Mouse (Mus musculus) intestine, embryonic 16.5 days (tissue): ENCODE results near the gene Ern1. TPM values are rescaled to one million over a fixed set of nuclear protein-coding genes. Genes with fewer than 3 reads are reported as not detected.

Source experiments
- ATAC-seq: fragments of 200-750 bp; cut with Nextera tagmentation; 2 replicates; pipeline ENCODE4 v1.8.0; 2017; ENCODE audit warnings: moderate TSS enrichment, moderate library complexity
- H3K27ac ChIP-seq: fragments of 300-500 bp; sonication (generic); 2 replicates; pipeline ENCODE4 v1.5.1; 2014; ENCODE audit warnings: mild to moderate bottlenecking, low read length
- H3K27me3 ChIP-seq: fragments of 300-500 bp; sonication (generic); replicated peaks from 2 replicates; pipeline ENCODE4 v1.6.1; 2014; ENCODE audit warnings: low read length, control low read depth, mixed read lengths; ENCODE audit not compliant: control insufficient read depth, insufficient read depth
- H3K36me3 ChIP-seq: fragments of 300-500 bp; sonication (generic); 2 replicates; pipeline ENCODE4 v1.6.1; 2014; ENCODE audit warnings: low read length, control low read depth; ENCODE audit not compliant: control insufficient read depth, insufficient read depth
- H3K4me1 ChIP-seq: fragments of 300-500 bp; sonication (generic); 2 replicates; pipeline ENCODE4 v1.6.1; 2014; ENCODE audit warnings: low read length, control low read depth, mixed read lengths; ENCODE audit not compliant: control insufficient read depth, insufficient read depth
- H3K4me2 ChIP-seq: fragments of 300-500 bp; sonication (generic); 2 replicates; pipeline ENCODE4 v1.6.1; 2014; ENCODE audit warnings: low read depth, low read length, control low read depth
- H3K4me3 ChIP-seq: fragments of 300-500 bp; sonication (generic); 2 replicates; pipeline ENCODE4 v1.5.1; 2014; ENCODE audit warnings: mild to moderate bottlenecking, low read length
- H3K9ac ChIP-seq: fragments of 300-500 bp; sonication (generic); 2 replicates; pipeline ENCODE4 v1.6.1; 2014; ENCODE audit warnings: low read depth, low read length
- H3K9me3 ChIP-seq: fragments of 300-500 bp; sonication (generic); 2 replicates; pipeline ENCODE4 v1.6.1; 2016; ENCODE audit warnings: low read length, control low read depth; ENCODE audit not compliant: control insufficient read depth
- WGBS: fragments of 180-500 bp; shearing (Covaris S2); extraction: QIAGEN DNeasy Blood & Tissue Kit; methylation state at CpG from one replicate; pipeline ENCODE4 v1.1.7; 2014; 5-methylcytosine and 5-hydroxymethylcytosine counted together
- polyA plus RNA-seq: library from polyadenylated mRNA; unstranded; fragments of >200 nt; fragmentation: Nextera tagmentation; extraction: Ambion mirVana; gene quantifications from 2 replicates; pipeline ENCODE4 v1.2.1, GENCODE M21; 2015

Gene Ern1
- polyA plus RNA-seq, 1 experiment from 2014 or later, result 4.1 TPM

DNA sequence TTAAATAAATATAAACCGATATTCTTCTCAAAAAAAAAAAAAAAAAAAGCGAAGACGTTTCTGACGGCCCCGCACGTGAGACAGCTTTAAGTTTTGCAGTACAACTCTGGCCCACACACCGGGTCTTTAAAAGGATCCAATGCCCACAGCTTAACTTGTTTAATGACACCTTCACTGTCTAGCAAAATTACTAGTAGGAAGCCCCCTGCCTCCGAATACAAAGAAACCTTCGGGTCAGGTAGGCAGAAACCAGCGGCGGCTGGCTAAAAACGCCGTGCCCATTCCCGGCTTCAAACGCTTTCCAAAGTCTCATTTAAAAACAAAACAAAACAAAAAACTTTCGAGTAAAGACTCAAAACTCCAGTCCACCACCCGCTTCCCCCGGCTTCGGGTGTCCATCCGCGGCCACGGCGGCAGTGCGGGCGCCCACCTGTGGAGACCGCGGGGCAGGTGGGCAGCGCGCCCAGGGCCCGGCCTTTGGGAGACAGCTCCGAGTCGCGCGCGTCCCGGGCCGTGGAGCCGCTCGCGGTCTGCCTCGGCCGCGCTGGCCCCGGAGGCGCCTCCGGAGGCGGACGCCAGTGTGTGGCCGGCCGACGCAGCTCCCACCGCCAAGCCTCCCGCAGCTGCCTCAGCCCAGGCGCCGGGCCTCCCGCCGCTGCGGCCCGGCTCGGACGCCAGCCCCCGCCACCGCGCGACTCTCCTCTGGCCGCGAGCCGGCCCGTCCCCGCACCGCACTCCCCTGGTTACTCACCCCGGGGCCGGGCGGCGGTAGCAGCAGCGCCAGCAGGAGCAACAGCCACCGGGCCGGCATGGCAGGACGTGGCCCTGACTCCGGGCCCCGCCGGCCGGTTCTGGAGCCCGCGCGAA, 553 bp downstream of the Ern1 start:
- ATAC-seq, result peak; percentile 85
- no peaks in the 10 kb centered on the region for H3K36me3 ChIP-seq

DNA sequence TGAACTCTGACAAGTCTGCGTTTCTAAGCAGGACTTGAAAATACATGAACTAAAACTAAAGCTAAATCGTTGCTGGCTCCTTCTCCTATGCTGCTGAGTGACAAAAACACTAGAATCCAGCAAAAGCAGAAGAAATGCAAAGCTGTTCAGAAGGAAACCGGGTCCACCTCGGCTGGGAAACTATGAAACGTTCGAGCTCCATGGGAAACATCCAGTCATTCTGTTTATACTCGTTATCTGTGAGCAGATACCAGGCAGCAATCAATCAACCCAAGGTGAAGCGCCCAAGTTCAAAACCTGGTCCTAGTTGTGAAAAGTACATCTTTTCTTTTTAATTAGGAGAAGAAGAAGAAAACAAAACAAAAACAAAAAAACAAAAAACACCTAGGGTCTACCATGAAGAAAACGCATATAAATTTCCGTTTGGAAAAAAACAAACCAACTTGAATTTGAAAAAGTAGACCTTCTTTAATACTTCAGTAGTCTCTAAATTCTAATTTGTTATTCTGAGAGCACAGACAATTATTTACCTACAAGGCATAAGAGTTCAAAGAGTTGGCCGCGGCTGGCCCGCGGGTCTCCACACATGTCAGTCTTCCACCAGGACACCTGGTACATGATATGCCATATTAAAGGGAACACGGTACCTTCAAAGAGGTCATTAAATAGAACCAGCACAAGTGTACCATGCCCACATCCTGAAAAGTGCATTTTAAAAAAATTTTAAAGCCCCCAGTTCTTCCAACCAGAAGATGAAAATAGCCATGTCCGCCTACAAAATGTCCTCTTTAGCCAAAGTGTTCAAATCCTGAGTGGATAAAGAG, 1.4 kb downstream of the Ern1 start:
- H3K9me3 ChIP-seq, result no peaks in the 10 kb centered on the region
- peaks cover 19% of the 10 kb centered on the region for H3K4me1 ChIP-seq
- no peaks in the 10 kb centered on the region for H3K36me3 ChIP-seq
- H3K27me3 ChIP-seq, result no peaks in the 10 kb centered on the region
- no peak for ATAC-seq
- H3K9ac ChIP-seq, result peak overlapping the region; percentile 93
- H3K4me3 ChIP-seq, result peak overlapping the region; percentile 97
- peak overlapping the region; percentile 83 for H3K4me2 ChIP-seq
- no peak overlapping the region for H3K27ac ChIP-seq
- 30% methylated on average over 16 of the region's 16 CpGs for WGBS

More for the DNA sequence above, 553 bp downstream of the Ern1 start:
- Histone ChIP-seq H3K9ac (peak overlapping the region; percentile 93), H3K4me3 (peak overlapping the region; percentile 97), H3K4me1 (peaks cover 16% of the 10 kb centered on the region), H3K27me3 (no peaks in the 10 kb centered on the region), H3K9me3 (no peaks in the 10 kb centered on the region), H3K27ac (peak overlapping the region; percentile 92), H3K4me2 (peak overlapping the region; percentile 83)
- WGBS, result under 1% methylated on average over 86 of the region's 86 CpGs

DNA sequence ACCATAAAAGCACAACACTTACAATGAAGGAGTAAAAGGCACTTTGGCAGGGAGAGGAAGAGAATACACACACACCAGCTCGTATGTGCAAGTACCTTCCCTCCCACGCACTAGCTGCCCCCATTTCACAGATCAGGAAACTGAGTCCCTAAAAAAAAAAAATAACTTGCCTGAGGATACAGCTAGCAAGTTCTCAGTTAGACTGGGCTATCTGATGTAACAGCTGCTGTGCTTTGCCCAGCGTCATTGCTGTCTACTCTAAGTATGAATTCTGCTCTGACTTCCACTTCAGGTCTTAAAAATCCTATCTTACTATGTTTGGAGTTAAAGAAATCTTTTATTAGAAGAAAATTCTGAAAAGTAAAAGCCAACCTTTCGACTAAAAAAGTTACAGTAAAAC, 2.0 kb downstream of the Ern1 start:
- H3K4me1 ChIP-seq, result peaks cover 19% of the 10 kb centered on the region
- no peak overlapping the region for H3K9ac ChIP-seq
- ATAC-seq, result no peak
- no peaks in the 10 kb centered on the region for H3K9me3 ChIP-seq
- no peak overlapping the region; the same call in 1 of the 2 replicates for H3K4me2 ChIP-seq
- 74% methylated on average over 4 of the region's 4 CpGs for WGBS
- H3K4me3 ChIP-seq, result no peak overlapping the region
- H3K27me3 ChIP-seq, result no peaks in the 10 kb centered on the region
- H3K27ac ChIP-seq, result no peak overlapping the region
- H3K36me3 ChIP-seq, result no peaks in the 10 kb centered on the region

DNA sequence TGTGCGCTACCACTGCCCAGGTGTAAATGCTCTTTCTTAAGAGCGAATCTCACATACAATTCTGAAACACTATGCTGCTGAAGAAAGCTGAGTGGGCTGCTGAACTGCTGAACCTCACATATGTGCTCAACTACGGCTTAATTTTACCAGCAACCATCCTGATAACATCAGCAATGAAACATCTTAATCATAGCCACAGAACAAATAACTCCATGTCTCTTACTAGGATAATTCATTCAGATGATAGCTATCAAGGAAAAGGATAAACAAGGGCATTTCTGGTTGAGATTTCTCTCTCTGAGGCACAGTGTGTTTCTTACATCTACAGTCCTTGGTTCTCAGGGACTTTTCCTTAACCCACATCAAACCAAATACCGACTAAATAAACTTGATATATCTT, 2.8 kb downstream of the Ern1 start:
- H3K4me3 ChIP-seq, result no peak overlapping the region
- peaks cover 19% of the 10 kb centered on the region for H3K4me1 ChIP-seq
- no peak overlapping the region for H3K4me2 ChIP-seq
- H3K9ac ChIP-seq, result no peak overlapping the region
- no peak for ATAC-seq
- WGBS, result 83% methylated on average over 4 of the region's 4 CpGs
- H3K36me3 ChIP-seq, result no peaks in the 10 kb centered on the region
- no peaks in the 10 kb centered on the region for H3K27me3 ChIP-seq
- no peak overlapping the region for H3K27ac ChIP-seq
- H3K9me3 ChIP-seq, result no peaks in the 10 kb centered on the region

DNA sequence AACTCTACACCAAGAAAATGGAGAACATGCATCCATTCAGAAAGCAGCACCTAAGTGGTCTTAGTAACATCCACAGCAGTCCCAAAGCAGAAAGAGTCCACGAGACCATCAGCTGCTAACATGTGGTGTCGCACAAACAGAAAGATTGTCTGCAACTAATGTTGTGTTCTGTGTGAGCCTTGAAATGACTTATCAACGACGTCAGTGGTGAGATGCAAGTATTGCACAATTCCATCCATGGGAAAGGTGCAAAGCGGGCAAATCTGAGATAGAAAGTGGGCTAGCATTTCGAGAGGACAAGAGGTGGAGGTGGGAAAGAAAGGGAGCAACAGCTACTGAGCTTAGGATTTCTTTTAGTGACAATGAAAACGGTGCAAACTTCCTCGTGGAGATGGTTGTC, 4.8 kb downstream of the Ern1 start:
- H3K36me3 ChIP-seq, result no peaks in the 10 kb centered on the region
- H3K4me3 ChIP-seq, result no peak overlapping the region
- no peak overlapping the region for H3K27ac ChIP-seq
- H3K27me3 ChIP-seq, result no peaks in the 10 kb centered on the region
- ATAC-seq, result no peak
- H3K4me1 ChIP-seq, result peaks cover 11% of the 10 kb centered on the region
- H3K4me2 ChIP-seq, result no peak overlapping the region
- WGBS, result 81% methylated on average over 8 of the region's 8 CpGs
- no peak overlapping the region for H3K9ac ChIP-seq
- no peaks in the 10 kb centered on the region for H3K9me3 ChIP-seq

DNA sequence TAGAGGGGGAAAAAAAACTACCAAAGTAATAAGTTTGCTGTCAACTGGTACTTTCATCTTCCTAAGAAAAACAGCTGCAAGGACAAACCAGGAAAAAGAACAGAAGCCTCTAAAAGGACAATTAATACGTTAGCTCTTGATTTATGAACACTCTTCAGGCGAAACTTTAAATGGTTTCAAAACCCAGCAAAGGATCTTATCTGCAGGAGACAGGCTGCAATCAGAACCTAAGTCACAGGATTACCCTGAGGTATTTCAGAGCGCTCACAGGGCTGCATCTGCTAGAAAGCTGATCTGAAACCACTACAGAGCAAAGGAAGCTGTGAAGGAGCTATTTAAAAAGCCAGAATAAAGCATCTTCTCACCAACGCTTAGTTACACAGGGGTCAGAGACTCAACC, 6.0 kb downstream of the Ern1 start:
- no peaks in the 10 kb centered on the region for H3K9me3 ChIP-seq
- no peaks in the 10 kb centered on the region for H3K27me3 ChIP-seq
- no peak overlapping the region for H3K27ac ChIP-seq
- ATAC-seq, result no peak
- H3K9ac ChIP-seq, result no peak overlapping the region
- 31% methylated on average over 4 of the region's 4 CpGs for WGBS
- no peak overlapping the region for H3K4me2 ChIP-seq
- peaks cover 10% of the 10 kb centered on the region for H3K4me1 ChIP-seq
- H3K4me3 ChIP-seq, result no peak overlapping the region
- H3K36me3 ChIP-seq, result no peaks in the 10 kb centered on the region

DNA sequence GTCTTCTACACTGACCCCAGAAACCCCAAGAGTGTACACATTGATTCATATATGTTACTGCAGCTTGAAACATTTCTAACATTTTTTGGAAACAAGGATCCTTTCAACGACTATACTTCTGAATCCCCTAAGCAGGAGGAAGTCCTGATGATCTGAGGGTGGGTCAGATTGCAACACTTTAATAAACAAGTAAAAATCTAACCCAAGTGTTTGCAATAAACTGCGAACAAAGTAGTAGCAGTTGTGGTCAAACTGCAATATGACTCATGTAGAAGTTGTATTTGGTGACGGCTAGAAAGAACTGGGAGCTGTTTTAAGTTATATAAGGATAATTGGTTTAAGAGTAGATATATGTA, 7.1 kb downstream of the Ern1 start:
- H3K27me3 ChIP-seq, result no peaks in the 10 kb centered on the region
- no peaks in the 10 kb centered on the region for H3K9me3 ChIP-seq
- H3K4me3 ChIP-seq, result no peak overlapping the region
- 67% methylated on average over 3 of the region's 3 CpGs for WGBS
- H3K27ac ChIP-seq, result no peak overlapping the region
- H3K4me1 ChIP-seq, result 0 out of 2 replicates have a peak, but pooled peaks cover 5% of the 10 kb centered on the region
- H3K4me2 ChIP-seq, result no peak overlapping the region
- no peak for ATAC-seq
- no peak overlapping the region for H3K9ac ChIP-seq
- H3K36me3 ChIP-seq, result no peaks in the 10 kb centered on the region

DNA sequence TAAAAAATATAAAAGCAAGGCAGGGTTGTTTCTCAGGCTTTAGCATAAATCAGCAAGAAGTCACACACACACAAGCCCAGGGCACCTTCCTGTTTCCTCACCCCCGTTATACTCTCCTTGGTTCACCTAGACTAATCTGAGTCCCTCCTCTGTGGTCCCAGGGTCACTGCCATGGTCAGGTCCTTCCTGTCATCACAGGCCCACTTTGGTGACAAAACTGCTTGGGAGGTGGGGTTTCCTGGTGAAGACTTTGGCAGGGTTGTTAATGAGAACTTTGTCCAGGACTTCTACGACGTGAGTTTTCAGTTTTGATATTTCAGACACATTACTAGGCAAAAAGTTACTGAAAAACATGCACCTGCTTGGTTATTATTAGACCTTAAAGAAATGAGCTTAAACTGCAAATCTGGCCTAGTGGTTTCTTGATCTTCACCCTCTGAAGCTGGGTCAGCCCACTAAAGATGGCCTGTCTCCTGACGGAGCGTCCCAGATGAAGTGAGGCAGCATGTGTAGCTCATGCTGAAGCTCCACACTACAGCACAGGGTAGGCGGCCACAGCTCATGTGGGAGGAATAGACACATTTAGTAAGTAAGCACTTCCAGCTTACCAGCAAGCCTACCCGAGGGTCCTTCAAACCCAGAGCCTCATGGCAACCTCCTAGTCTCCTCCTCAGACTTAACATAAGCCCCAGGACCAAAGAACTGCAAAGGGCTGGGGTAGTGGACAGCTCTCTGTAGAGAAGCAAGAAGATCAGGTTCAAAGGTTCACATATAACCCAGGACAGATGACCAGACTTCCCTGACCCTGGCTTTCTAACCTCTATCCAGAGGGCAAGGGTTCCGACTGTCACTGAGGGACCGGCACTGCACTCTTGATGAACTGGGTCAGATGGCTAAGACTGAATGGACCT, 7.8 kb downstream of the Ern1 start:
- H3K9ac ChIP-seq, result no peak overlapping the region
- no peak overlapping the region for H3K4me3 ChIP-seq
- 0 out of 2 replicates have a peak, but pooled peaks cover 3% of the 10 kb centered on the region for H3K4me1 ChIP-seq
- WGBS, result 77% methylated on average over 9 of the region's 9 CpGs
- no peak overlapping the region for H3K27ac ChIP-seq
- no peaks in the 10 kb centered on the region for H3K36me3 ChIP-seq
- no peaks in the 10 kb centered on the region for H3K9me3 ChIP-seq
- no peaks in the 10 kb centered on the region for H3K27me3 ChIP-seq
- ATAC-seq, result no peak
- H3K4me2 ChIP-seq, result no peak overlapping the region

DNA sequence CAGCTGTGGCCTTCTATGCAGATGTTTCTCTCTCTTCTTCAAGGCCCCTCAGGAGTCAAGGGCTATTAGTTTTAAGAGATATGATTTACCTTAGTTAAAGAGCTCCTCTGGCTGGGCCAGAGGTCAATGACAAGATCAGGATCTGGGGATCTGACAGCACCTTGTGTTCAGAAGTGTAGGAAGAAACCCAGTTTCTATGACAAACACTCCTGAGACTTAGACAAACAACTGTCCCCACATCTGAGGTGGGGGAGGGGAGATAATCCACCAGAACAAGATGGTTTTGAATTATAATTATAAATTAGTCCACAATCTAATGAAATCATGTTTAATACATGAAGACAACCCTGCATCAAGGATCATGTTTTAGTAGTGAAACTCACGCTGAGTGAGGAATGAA, 8.9 kb downstream of the Ern1 start:
- H3K4me1 ChIP-seq, result 0 out of 2 replicates have a peak, but pooled peaks cover 3% of the 10 kb centered on the region
- H3K4me3 ChIP-seq, result no peak overlapping the region
- no peaks in the 10 kb centered on the region for H3K27me3 ChIP-seq
- no peak overlapping the region for H3K9ac ChIP-seq
- H3K4me2 ChIP-seq, result no peak overlapping the region
- H3K9me3 ChIP-seq, result no peaks in the 10 kb centered on the region
- no peak overlapping the region for H3K27ac ChIP-seq
- WGBS, result 54% methylated on average over 1 of the region's 1 CpGs
- H3K36me3 ChIP-seq, result no peaks in the 10 kb centered on the region
- ATAC-seq, result no peak
